Mouse (Mus musculus): ENCODE measurements around the gene Hnrnpll. TPM values are rescaled to one million over a fixed set of nuclear protein-coding genes. Genes with fewer than 3 reads are reported as not detected.
"Not testable (repeated sequence)": the region's sequence is repeated elsewhere in the genome, so short reads cannot be mapped to it uniquely, and the experiment has no call there.

The Hnrnpll gene
- polyA plus RNA-seq, 1 experiment from 2014 or later = 58.6 TPM

GRCm38 (mm10) chr17:80014361-80014809 is 47.7 kb downstream of the Hnrnpll start:
- H3K27ac ChIP-seq (replicated peaks) = no peak overlapping the region
- 89% methylated on average over 8 of the region's 8 CpGs for WGBS
- H3K4me3 ChIP-seq = no peak overlapping the region
- H3K4me1 ChIP-seq (replicated peaks) = 0 out of 2 replicates have a peak, but pooled peaks cover 5% of the 10 kb centered on the region
- H3K36me3 ChIP-seq = no peaks in the 10 kb centered on the region
- H3K9ac ChIP-seq = no peak overlapping the region
- no peak for ATAC-seq (ENCODE audit: low FRiP score, low read depth)
- H3K9me3 ChIP-seq = no peaks in the 10 kb centered on the region
- no peaks in the 10 kb centered on the region for H3K27me3 ChIP-seq
- no peak overlapping the region for H3K4me2 ChIP-seq

- no peak overlapping the region for H3K9ac ChIP-seq
- H3K4me2 ChIP-seq = no peak overlapping the region
- H3K36me3 ChIP-seq = no peaks in the 10 kb centered on the region
- no peak for ATAC-seq (ENCODE audit: low FRiP score, low read depth)
- H3K4me3 ChIP-seq = no peak overlapping the region
- peaks cover 10% of the 10 kb centered on the region for H3K4me1 ChIP-seq (replicated peaks)
- WGBS = 46% methylated on average over 15 of the region's 15 CpGs
- H3K27me3 ChIP-seq = no peaks in the 10 kb centered on the region
- no peak overlapping the region for H3K27ac ChIP-seq (replicated peaks)
- no peaks in the 10 kb centered on the region for H3K9me3 ChIP-seq
Measured at GRCm38 (mm10) chr17:80009926-80010325, 52.2 kb downstream of the Hnrnpll start.

- Histone ChIP-seq H3K4me2 (no peak overlapping the region), H3K27me3 (no peaks in the 10 kb centered on the region), H3K4me1 (replicated peaks) (peaks cover 10% of the 10 kb centered on the region), H3K27ac (replicated peaks) (peak overlapping the region; percentile 59), H3K4me3 (no peak overlapping the region), H3K36me3 (no peaks in the 10 kb centered on the region), H3K9me3 (no peaks in the 10 kb centered on the region), H3K9ac (no peak overlapping the region)
- WGBS = 27% methylated on average over 5 of the region's 5 CpGs
- ATAC-seq (ENCODE audit: low FRiP score, low read depth) = peak; percentile 40
Measured at GRCm38 (mm10) chr17:80008847-80009246, 53.3 kb downstream of the Hnrnpll start.

- ATAC-seq (ENCODE audit: low FRiP score, low read depth) = no peak
Measured at GRCm38 (mm10) chr17:80004345-80005239, 57.5 kb downstream of the Hnrnpll start.

GRCm38 (mm10) chr17:80003851-80004250 is 58.3 kb downstream of the Hnrnpll start:
- not testable (repeated sequence) for H3K9ac ChIP-seq; H3K4me1 ChIP-seq (replicated peaks); H3K4me3 ChIP-seq; H3K27ac ChIP-seq (replicated peaks); H3K36me3 ChIP-seq; H3K9me3 ChIP-seq; H3K27me3 ChIP-seq; ATAC-seq (ENCODE audit: low FRiP score, low read depth); H3K4me2 ChIP-seq
- 94% methylated on average over 3 of the region's 3 CpGs for WGBS

More at GRCm38 (mm10) chr17:80004345-80005239, 57.5 kb downstream of the Hnrnpll start:
- no peak overlapping the region for H3K4me2 ChIP-seq
- H3K4me1 ChIP-seq (replicated peaks) = peaks cover 10% of the 10 kb centered on the region
- no peak overlapping the region for H3K27ac ChIP-seq (replicated peaks)
- no peak overlapping the region for H3K4me3 ChIP-seq
- no peak overlapping the region for H3K9ac ChIP-seq
- H3K27me3 ChIP-seq = no peaks in the 10 kb centered on the region
- no peaks in the 10 kb centered on the region for H3K9me3 ChIP-seq
- H3K36me3 ChIP-seq = no peaks in the 10 kb centered on the region
- 52% methylated on average over 17 of the region's 17 CpGs for WGBS

GRCm38 (mm10) chr17:80002385-80002852 is 59.7 kb downstream of the Hnrnpll start:
- no peak overlapping the region for H3K9ac ChIP-seq
- no peak overlapping the region for H3K4me3 ChIP-seq
- H3K4me1 ChIP-seq (replicated peaks) = no peaks in the 10 kb centered on the region
- H3K36me3 ChIP-seq = no peaks in the 10 kb centered on the region
- 70% methylated on average over 3 of the region's 3 CpGs for whole genome bisulfite sequencing
- H3K9me3 ChIP-seq = no peaks in the 10 kb centered on the region
- no peak for ATAC-seq (ENCODE audit: low FRiP score, low read depth)
- H3K27ac ChIP-seq (replicated peaks) = no peak overlapping the region
- H3K27me3 ChIP-seq = no peaks in the 10 kb centered on the region
- H3K4me2 ChIP-seq = no peak overlapping the region

GRCm38 (mm10) chr17:79999631-80000030 is 62.5 kb downstream of the Hnrnpll start:
- no peaks in the 10 kb centered on the region for H3K4me1 ChIP-seq (replicated peaks)
- no peak overlapping the region for H3K4me3 ChIP-seq
- no peak overlapping the region for H3K4me2 ChIP-seq
- no peak overlapping the region for H3K27ac ChIP-seq (replicated peaks)
- no peaks in the 10 kb centered on the region for H3K36me3 ChIP-seq
- no peaks in the 10 kb centered on the region for H3K27me3 ChIP-seq
- no peak overlapping the region for H3K9ac ChIP-seq
- ATAC-seq (ENCODE audit: low FRiP score, low read depth) = no peak
- H3K9me3 ChIP-seq = no peaks in the 10 kb centered on the region
- WGBS = 91% methylated on average over 14 of the region's 14 CpGs

GRCm38 (mm10) chr17:79998986-79999385 is 63.1 kb downstream of the Hnrnpll start:
- H3K27me3 ChIP-seq = no peaks in the 10 kb centered on the region
- no peak for ATAC-seq (ENCODE audit: low FRiP score, low read depth)
- no peak overlapping the region for H3K4me3 ChIP-seq
- H3K27ac ChIP-seq (replicated peaks) = no peak overlapping the region
- no peaks in the 10 kb centered on the region for H3K4me1 ChIP-seq (replicated peaks)
- H3K4me2 ChIP-seq = no peak overlapping the region
- 82% methylated on average over 5 of the region's 5 CpGs for WGBS
- H3K9ac ChIP-seq = no peak overlapping the region
- H3K36me3 ChIP-seq = no peaks in the 10 kb centered on the region
- no peaks in the 10 kb centered on the region for H3K9me3 ChIP-seq

- H3K4me3 ChIP-seq = no peak overlapping the region
- H3K9me3 ChIP-seq = no peaks in the 10 kb centered on the region
- no peaks in the 10 kb centered on the region for H3K36me3 ChIP-seq
- no peak overlapping the region for H3K9ac ChIP-seq
- ATAC-seq (ENCODE audit: low FRiP score, low read depth) = no peak
- H3K27me3 ChIP-seq = no peaks in the 10 kb centered on the region
- 82% methylated on average over 3 of the region's 3 CpGs for WGBS
- no peak overlapping the region for H3K27ac ChIP-seq (replicated peaks)
- H3K4me2 ChIP-seq = no peak overlapping the region
- no peaks in the 10 kb centered on the region for H3K4me1 ChIP-seq (replicated peaks)
Measured at GRCm38 (mm10) chr17:79995091-79995691, 66.9 kb downstream of the Hnrnpll start.

- ATAC-seq (ENCODE audit: low FRiP score, low read depth) = no peak
- H3K9me3 ChIP-seq = no peaks in the 10 kb centered on the region
- H3K9ac ChIP-seq = no peak overlapping the region
- H3K4me3 ChIP-seq = no peak overlapping the region
- H3K4me2 ChIP-seq = no peak overlapping the region
- no peaks in the 10 kb centered on the region for H3K36me3 ChIP-seq
- H3K27me3 ChIP-seq = no peaks in the 10 kb centered on the region
- H3K27ac ChIP-seq (replicated peaks) = no peak overlapping the region
- 94% methylated on average over 3 of the region's 3 CpGs for WGBS
- H3K4me1 ChIP-seq (replicated peaks) = no peaks in the 10 kb centered on the region
Measured at GRCm38 (mm10) chr17:79992114-79992513, 70.0 kb downstream of the Hnrnpll start.

GRCm38 (mm10) chr17:79991166-79991958 is 70.8 kb downstream of the Hnrnpll start:
- H3K4me3 ChIP-seq = no peak overlapping the region
- no peaks in the 10 kb centered on the region for H3K9me3 ChIP-seq
- no peak overlapping the region for H3K4me2 ChIP-seq
- ATAC-seq (ENCODE audit: low FRiP score, low read depth) = no peak
- H3K27me3 ChIP-seq = no peaks in the 10 kb centered on the region
- H3K9ac ChIP-seq = no peak overlapping the region
- H3K4me1 ChIP-seq (replicated peaks) = no peaks in the 10 kb centered on the region
- no peak overlapping the region for H3K27ac ChIP-seq (replicated peaks)
- H3K36me3 ChIP-seq = no peaks in the 10 kb centered on the region
- WGBS = 83% methylated on average over 12 of the region's 12 CpGs

- Histone ChIP-seq H3K27ac (replicated peaks) (no peak overlapping the region), H3K36me3 (no peaks in the 10 kb centered on the region), H3K9ac (no peak overlapping the region), H3K4me2 (no peak overlapping the region), H3K4me3 (no peak overlapping the region), H3K27me3 (no peaks in the 10 kb centered on the region), H3K4me1 (replicated peaks) (no peaks in the 10 kb centered on the region), H3K9me3 (no peaks in the 10 kb centered on the region)
- ATAC-seq (ENCODE audit: low FRiP score, low read depth) = no peak
- 88% methylated on average over 7 of the region's 7 CpGs for WGBS
Measured at GRCm38 (mm10) chr17:79990161-79990560, 72.0 kb downstream of the Hnrnpll start.

All from hindbrain, embryonic 15.5 days (tissue).